Mouse (Mus musculus): ENCODE measurements around the gene Men1. TPM values are rescaled to one million over a fixed set of nuclear protein-coding genes. Genes with fewer than 3 reads are reported as not detected.

Men1 gene
- polyA plus RNA-seq, 1 experiment from 2014 or later, result 49.7 TPM

DNA sequence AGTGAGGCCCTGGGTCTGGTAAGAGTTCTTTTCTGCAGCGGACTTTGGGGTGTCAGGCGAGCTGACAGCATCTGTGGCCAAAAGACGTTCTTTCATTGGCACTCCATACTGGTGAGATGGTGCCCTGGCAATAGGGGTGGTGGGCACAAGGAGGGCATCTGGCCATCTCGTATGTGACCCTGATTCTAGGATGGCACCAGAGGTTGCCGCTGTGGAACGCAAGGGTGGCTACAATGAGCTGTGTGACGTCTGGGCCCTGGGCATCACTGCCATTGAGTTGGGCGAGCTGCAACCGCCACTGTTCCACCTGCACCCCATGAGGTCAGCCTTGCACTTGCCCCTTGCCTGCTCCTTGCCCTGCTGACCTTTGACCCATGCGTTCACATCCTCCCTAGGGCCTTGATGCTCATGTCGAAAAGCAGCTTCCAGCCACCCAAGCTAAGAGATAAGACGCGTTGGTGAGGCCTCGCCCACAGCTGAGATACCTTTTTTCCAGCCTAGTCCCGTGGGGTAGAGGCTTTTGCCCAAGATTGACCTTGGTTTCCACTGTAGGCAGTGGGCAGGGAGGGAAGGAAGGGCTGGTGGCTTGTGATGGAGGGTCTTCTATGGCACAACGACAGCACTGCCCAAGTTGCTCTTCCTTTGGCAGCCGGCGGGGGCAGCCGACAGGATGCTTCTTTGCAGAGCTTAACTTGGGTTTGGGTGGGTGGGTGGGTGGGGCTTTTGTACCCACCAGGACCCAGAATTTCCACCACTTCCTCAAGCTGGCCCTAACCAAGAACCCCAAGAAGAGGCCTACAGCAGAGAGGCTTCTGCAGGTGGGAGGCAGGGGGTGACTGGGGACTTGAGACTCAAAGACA lies 8.5 kb downstream of the Men1 start:
- H3K4me2 ChIP-seq (ENCODE audit: low read depth, low read length), result no peak overlapping the region
- no peak overlapping the region for H3K4me3 ChIP-seq (ENCODE audit: low read depth, low read length)

DNA sequence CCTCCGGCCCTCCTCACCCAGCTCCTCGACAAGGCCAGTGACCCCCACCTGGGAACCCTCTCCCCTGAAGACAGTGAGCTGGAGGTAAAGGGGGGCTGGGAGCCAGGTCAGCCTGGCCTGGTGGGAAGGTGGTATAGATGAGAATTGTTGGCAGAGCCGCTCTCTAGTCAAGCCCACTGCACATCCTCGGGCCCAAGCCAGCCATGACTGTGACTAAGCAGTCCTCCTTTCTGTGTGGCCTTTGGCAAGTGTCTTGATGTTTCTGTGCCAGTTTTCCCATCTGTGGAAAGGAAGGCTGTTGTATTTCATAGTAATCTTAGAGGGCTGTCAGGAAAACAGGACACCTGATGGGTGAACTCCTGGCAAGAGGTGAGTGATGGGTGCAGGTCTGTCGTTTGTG lies 9.2 kb downstream of the Men1 start:
- peaks cover 12% of the 10 kb centered on the region for H3K36me3 ChIP-seq (replicated peaks; ENCODE audit: control insufficient read depth, insufficient read depth, low read depth, low read length)
- WGBS, result 87% methylated on average over 5 of the region's 5 CpGs
- no peak for ATAC-seq (replicated peaks; ENCODE audit: insufficient number of reproducible peaks, low FRiP score, low TSS enrichment, low read depth)
- H3K4me3 ChIP-seq (ENCODE audit: low read depth, low read length), result no peak overlapping the region
- no peaks in the 10 kb centered on the region for H3K9me3 ChIP-seq (replicated peaks; ENCODE audit: control insufficient read depth, low read length)
- H3K27ac ChIP-seq (replicated peaks; ENCODE audit: low read depth, low read length), result no peak overlapping the region
- no peak overlapping the region for H3K9ac ChIP-seq (replicated peaks; ENCODE audit: low read length)
- DNase-seq (ENCODE audit: low spot score), result no peak
- H3K27me3 ChIP-seq (ENCODE audit: control insufficient read depth, insufficient read depth, low read length), result no peaks in the 10 kb centered on the region
- H3K4me2 ChIP-seq (ENCODE audit: low read depth, low read length), result no peak overlapping the region
- H3K4me1 ChIP-seq (ENCODE audit: control insufficient read depth, insufficient read depth, low read length), result peaks cover 4% of the 10 kb centered on the region; the same call in 1 of the 2 replicates

More for the DNA sequence above, 8.5 kb downstream of the Men1 start:
- ATAC-seq (replicated peaks; ENCODE audit: insufficient number of reproducible peaks, low FRiP score, low TSS enrichment, low read depth) (no peak), DNase-seq (ENCODE audit: low spot score) (no peak)
- Histone ChIP-seq H3K27me3 (ENCODE audit: control insufficient read depth, insufficient read depth, low read length) (no peaks in the 10 kb centered on the region), H3K36me3 (replicated peaks; ENCODE audit: control insufficient read depth, insufficient read depth, low read depth, low read length) (peaks cover 12% of the 10 kb centered on the region), H3K9me3 (replicated peaks; ENCODE audit: control insufficient read depth, low read length) (no peaks in the 10 kb centered on the region), H3K9ac (replicated peaks; ENCODE audit: low read length) (no peak overlapping the region), H3K4me1 (ENCODE audit: control insufficient read depth, insufficient read depth, low read length) (peaks cover 4% of the 10 kb centered on the region; the same call in 1 of the 2 replicates), H3K27ac (replicated peaks; ENCODE audit: low read depth, low read length) (no peak overlapping the region)
- WGBS, result 86% methylated on average over 19 of the region's 19 CpGs

DNA sequence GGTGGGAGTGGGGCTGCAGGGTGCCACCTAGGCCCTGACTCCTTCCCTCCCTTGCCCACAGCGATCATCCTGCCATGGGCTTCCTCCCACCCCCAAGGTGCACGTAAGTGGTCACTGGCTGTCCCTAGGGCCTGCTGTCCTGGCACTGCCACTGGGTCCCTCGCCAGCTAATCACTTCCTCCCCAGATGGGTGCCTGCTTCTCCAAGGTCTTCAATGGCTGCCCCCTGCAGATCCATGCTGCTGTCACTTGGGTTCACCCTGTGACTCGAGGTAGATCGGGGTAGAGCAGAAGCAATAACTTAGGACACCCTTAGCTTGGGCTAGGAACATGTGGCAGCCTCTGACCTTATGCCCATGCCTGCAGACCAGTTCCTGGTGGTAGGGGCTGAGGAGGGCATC lies 11.2 kb downstream of the Men1 start:
- Histone ChIP-seq H3K36me3 (replicated peaks; ENCODE audit: control insufficient read depth, insufficient read depth, low read depth, low read length) (peaks cover 5% of the 10 kb centered on the region), H3K9me3 (replicated peaks; ENCODE audit: control insufficient read depth, low read length) (no peaks in the 10 kb centered on the region), H3K4me2 (ENCODE audit: low read depth, low read length) (no peak overlapping the region), H3K4me3 (ENCODE audit: low read depth, low read length) (no peak overlapping the region), H3K27ac (replicated peaks; ENCODE audit: low read depth, low read length) (no peak overlapping the region), H3K4me1 (ENCODE audit: control insufficient read depth, insufficient read depth, low read length) (no peaks in the 10 kb centered on the region), H3K9ac (replicated peaks; ENCODE audit: low read length) (no peak overlapping the region), H3K27me3 (ENCODE audit: control insufficient read depth, insufficient read depth, low read length) (no peaks in the 10 kb centered on the region)
- DNase-seq (ENCODE audit: low spot score), result no peak
- WGBS, result 89% methylated on average over 5 of the region's 5 CpGs
- ATAC-seq (replicated peaks; ENCODE audit: insufficient number of reproducible peaks, low FRiP score, low TSS enrichment, low read depth), result no peak

DNA sequence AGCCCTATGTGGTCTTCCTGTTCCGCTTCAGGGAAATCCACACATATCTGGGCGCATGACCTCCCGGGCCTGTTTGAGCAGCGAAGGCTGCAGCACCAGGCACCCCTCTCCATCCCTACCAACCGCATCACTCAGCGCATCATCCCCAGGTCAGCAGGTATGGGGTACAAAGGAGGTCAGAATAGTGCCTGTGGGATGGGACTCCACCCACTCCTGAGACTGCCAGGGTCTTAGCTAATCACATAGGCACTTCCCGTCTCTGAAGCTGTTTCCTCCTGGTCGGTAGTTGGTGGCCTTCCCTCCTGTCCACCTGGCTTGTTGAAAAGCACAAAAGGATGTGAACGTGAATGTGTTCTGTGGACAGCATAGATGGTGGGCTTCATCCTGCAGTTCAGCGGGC lies 11.9 kb downstream of the Men1 start:
- H3K9ac ChIP-seq (replicated peaks; ENCODE audit: low read length), result no peak overlapping the region
- ATAC-seq (replicated peaks; ENCODE audit: insufficient number of reproducible peaks, low FRiP score, low TSS enrichment, low read depth) (no peak), DNase-seq (ENCODE audit: low spot score) (no peak)
- H3K9me3 ChIP-seq (replicated peaks; ENCODE audit: control insufficient read depth, low read length), result no peaks in the 10 kb centered on the region
- H3K27ac ChIP-seq (replicated peaks; ENCODE audit: low read depth, low read length), result no peak overlapping the region
- no peak overlapping the region for H3K4me2 ChIP-seq (ENCODE audit: low read depth, low read length)
- peaks cover 2% of the 10 kb centered on the region; the same call in 1 of the 2 replicates for H3K4me1 ChIP-seq (ENCODE audit: control insufficient read depth, insufficient read depth, low read length)
- WGBS, result 89% methylated on average over 10 of the region's 10 CpGs
- peaks cover 5% of the 10 kb centered on the region for H3K36me3 ChIP-seq (replicated peaks; ENCODE audit: control insufficient read depth, insufficient read depth, low read depth, low read length)
- no peaks in the 10 kb centered on the region for H3K27me3 ChIP-seq (ENCODE audit: control insufficient read depth, insufficient read depth, low read length)
- H3K4me3 ChIP-seq (ENCODE audit: low read depth, low read length), result no peak overlapping the region

DNA sequence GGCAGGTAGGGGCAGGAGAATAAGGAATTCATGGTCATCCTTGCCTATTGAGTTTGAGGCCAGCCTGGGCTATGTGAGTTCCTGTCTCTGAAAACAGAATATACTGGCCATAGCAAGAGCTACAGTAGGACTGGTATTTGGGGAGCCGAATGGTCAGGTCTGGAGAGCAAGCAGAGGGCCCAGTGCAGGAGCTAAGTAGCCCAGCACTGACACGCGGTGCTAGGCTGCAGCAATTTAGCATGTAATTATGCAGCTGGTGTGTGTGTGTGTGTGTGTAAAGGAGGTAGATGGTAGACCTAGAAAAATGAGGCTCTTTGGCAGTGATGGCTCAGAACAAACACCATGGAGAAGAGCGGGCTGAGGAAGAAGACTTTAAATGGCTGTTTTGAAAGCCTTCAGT lies 12.8 kb downstream of the Men1 start:
- ATAC-seq (replicated peaks; ENCODE audit: insufficient number of reproducible peaks, low FRiP score, low TSS enrichment, low read depth), result no peak
- H3K27ac ChIP-seq (replicated peaks; ENCODE audit: low read depth, low read length), result no peak overlapping the region
- peaks cover 5% of the 10 kb centered on the region for H3K36me3 ChIP-seq (replicated peaks; ENCODE audit: control insufficient read depth, insufficient read depth, low read depth, low read length)
- no peak overlapping the region for H3K9ac ChIP-seq (replicated peaks; ENCODE audit: low read length)
- no peaks in the 10 kb centered on the region for H3K27me3 ChIP-seq (ENCODE audit: control insufficient read depth, insufficient read depth, low read length)
- no peak overlapping the region for H3K4me2 ChIP-seq (ENCODE audit: low read depth, low read length)
- no peaks in the 10 kb centered on the region for H3K9me3 ChIP-seq (replicated peaks; ENCODE audit: control insufficient read depth, low read length)
- 87% methylated on average over 4 of the region's 4 CpGs for WGBS
- no peak overlapping the region for H3K4me3 ChIP-seq (ENCODE audit: low read depth, low read length)
- H3K4me1 ChIP-seq (ENCODE audit: control insufficient read depth, insufficient read depth, low read length), result peaks cover 2% of the 10 kb centered on the region; the same call in 1 of the 2 replicates
- no peak for DNase-seq (ENCODE audit: low spot score)

DNA sequence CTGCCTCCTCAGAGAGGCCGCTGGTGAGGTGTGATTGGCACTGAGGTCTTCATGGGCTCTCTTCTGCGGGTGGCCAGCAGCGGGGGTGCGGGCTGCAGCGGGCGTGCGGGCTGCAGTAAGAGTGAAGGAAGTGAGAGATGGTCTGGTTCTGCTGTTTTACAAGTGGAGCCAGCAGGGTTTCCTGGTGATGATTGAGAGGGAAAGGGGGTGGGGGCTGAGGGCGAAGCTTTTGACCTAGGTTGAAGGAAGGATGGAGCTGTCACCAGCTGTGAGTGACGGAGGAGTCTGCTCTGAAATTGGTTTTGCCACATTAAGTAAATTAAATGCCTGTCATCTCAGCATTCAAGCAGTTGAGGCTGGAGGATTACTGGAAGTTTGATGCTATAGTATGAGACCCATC lies 13.9 kb downstream of the Men1 start:
- no peaks in the 10 kb centered on the region for H3K9me3 ChIP-seq (replicated peaks; ENCODE audit: control insufficient read depth, low read length)
- H3K27me3 ChIP-seq (ENCODE audit: control insufficient read depth, insufficient read depth, low read length), result no peaks in the 10 kb centered on the region
- H3K4me1 ChIP-seq (ENCODE audit: control insufficient read depth, insufficient read depth, low read length), result peaks cover 2% of the 10 kb centered on the region; the same call in 1 of the 2 replicates
- no peak overlapping the region for H3K9ac ChIP-seq (replicated peaks; ENCODE audit: low read length)
- 47% methylated on average over 9 of the region's 9 CpGs for WGBS
- 0 out of 2 replicates have a peak overlapping the region, but pooled peaks have one; percentile 20 for H3K27ac ChIP-seq (replicated peaks; ENCODE audit: low read depth, low read length)
- no peak for ATAC-seq (replicated peaks; ENCODE audit: insufficient number of reproducible peaks, low FRiP score, low TSS enrichment, low read depth)
- peaks cover 5% of the 10 kb centered on the region for H3K36me3 ChIP-seq (replicated peaks; ENCODE audit: control insufficient read depth, insufficient read depth, low read depth, low read length)
- H3K4me3 ChIP-seq (ENCODE audit: low read depth, low read length), result no peak overlapping the region
- H3K4me2 ChIP-seq (ENCODE audit: low read depth, low read length), result no peak overlapping the region
- no peak for DNase-seq (ENCODE audit: low spot score)

DNA sequence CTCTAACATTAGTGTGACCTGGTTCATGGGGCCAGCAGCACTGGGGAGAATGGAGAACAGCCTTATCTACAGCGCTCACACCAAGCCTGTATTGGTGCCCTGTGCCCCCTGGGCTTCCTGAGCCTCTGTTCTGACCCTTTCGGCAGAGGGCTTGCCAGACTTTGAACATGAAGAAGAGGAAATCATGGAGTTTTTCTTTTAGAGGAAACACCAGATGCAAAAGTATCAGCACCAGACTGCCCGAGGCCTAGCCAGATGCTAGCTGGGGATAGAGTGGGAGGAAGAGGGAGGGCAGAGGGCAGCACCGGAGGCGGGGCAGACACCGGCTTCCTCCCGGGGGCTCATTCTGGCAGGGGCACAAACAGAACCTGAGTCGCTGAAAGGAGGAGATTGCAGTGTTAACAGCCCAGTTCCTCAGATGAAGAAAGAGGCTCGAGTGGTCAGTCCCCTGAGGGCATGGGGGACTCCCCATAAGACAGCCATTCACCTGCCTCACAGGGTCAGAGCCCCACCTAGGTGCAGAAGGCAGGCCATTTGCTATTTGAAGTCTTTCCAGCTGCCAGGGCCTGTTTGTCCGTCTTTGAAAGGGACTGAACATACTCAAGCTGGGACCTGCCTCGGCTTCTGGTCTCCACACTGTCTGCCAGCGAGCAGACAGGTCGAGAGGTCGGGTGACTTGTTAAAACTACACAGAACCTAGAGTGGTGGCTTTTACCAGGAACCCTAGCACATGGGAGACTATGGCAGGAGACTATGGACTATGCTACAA lies 14.6 kb downstream of the Men1 start:
- Histone ChIP-seq H3K9ac (replicated peaks; ENCODE audit: low read length) (no peak overlapping the region; the same call in 1 of the 2 replicates), H3K4me2 (ENCODE audit: low read depth, low read length) (no peak overlapping the region), H3K27ac (replicated peaks; ENCODE audit: low read depth, low read length) (0 out of 2 replicates have a peak overlapping the region, but pooled peaks have one; percentile 13), H3K4me3 (ENCODE audit: low read depth, low read length) (no peak overlapping the region), H3K4me1 (ENCODE audit: control insufficient read depth, insufficient read depth, low read length) (peaks cover 2% of the 10 kb centered on the region; the same call in 1 of the 2 replicates), H3K27me3 (ENCODE audit: control insufficient read depth, insufficient read depth, low read length) (no peaks in the 10 kb centered on the region), H3K9me3 (replicated peaks; ENCODE audit: control insufficient read depth, low read length) (no peaks in the 10 kb centered on the region), H3K36me3 (replicated peaks; ENCODE audit: control insufficient read depth, insufficient read depth, low read depth, low read length) (peaks cover 5% of the 10 kb centered on the region)
- 26% methylated on average over 14 of the region's 14 CpGs for WGBS
- DNase-seq (ENCODE audit: low spot score) (peak; percentile 49), ATAC-seq (replicated peaks; ENCODE audit: insufficient number of reproducible peaks, low FRiP score, low TSS enrichment, low read depth) (no peak)
